Mouse (Mus musculus): ENCODE results near the gene Sema4g.

DNA sequence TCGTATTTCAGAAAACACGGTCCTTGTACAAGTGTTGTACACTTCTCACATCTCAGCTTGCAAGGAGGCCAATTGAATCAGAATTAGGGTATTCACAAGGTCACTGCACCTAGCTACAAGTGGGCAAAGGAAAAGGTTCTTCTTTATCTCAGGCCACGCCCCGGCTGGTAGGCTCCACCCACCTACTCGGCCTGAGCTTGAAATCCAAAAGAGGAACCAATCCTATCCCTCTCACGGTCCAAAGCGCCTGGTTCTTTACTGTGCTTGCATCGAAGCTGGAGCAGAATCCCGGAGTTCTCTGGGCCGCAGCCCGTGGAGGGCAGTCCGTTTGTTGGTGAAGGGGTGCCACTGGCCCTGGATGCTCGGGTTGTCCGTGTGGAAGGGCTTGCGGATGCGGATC lies 16.5 kb downstream of the Sema4g start, which contains the start of gene Twnk:
- TF ChIP-seq POLR2A (IDR thresholded peaks at IDR 0.05; ENCODE audit: control insufficient read depth, low read depth, low read length) (no peak), CTCF (IDR thresholded peaks at IDR 0.05; ENCODE audit: control insufficient read depth, insufficient read depth, insufficient replicate concordance, low read depth, low read length) (no peak)
